Mouse (Mus musculus) bone marrow, adult 2 months (tissue): ENCODE data around the gene Dnajc30.

Experiments
- CTCF ChIP-seq: fragments of 200-500 bp; IDR thresholded peaks from 2 replicates; pipeline ENCODE4 v1.5.1; 2011; ENCODE audit warnings: low read length, control low read depth; ENCODE audit not compliant: control insufficient read depth, insufficient read depth
- POLR2A ChIP-seq: fragments of 200-500 bp; IDR thresholded peaks from 2 replicates; pipeline ENCODE4 v1.6.1; 2011; ENCODE audit warnings: low read depth, mild to moderate bottlenecking, control low read depth, low read length, borderline replicate concordance; ENCODE audit not compliant: control insufficient read depth

DNA sequence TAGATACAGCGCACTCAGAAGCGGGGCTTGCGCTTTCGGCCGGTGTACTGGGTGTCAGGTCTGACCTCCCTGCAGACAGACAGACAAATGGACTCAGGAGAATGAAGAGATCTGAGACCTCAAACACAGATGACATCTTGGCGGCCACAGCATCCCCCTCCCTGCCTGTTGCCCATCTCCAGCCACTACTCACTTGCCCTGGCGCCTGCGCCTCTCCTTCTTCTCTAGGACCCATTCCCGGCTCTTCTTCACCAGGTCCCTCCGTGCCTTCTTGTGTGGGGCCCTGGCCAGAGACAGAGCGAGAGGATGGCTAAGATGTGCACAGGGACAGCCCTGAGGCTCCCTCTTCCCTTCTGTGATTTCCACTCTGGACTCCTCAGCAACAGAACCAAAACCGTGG is 10.6 kb upstream of the Dnajc30 start:
- TF ChIP-seq POLR2A: no peak
- no peak for TF ChIP-seq CTCF
